Mouse (Mus musculus): ENCODE measurements around the gene Cldn1.

DNA sequence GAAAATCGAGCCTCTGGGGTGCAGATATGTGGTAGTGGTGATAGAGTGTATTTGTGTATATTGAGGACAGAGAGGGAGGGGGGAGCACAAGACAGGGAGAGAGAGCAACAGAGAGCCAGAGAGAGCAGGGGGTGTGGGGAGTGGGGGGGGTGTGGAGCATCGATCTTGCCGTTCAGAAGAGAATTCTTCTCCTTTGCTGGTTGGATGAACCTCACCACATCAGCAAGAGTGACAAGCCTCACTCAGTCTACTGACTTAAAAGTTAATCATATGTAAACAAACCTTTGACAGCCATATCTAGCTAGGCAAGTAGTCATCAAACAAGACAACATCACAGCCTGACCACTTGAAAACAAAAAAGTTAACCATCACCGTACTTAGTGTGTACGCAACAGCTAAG, 5.5 kb upstream of the Cldn1 start:
- TF ChIP-seq POLR2A (IDR thresholded peaks at IDR 0.05; ENCODE audit: control insufficient read depth, low read depth, low read length) (no peak), CTCF (IDR thresholded peaks at IDR 0.05; ENCODE audit: control insufficient read depth, insufficient read depth, insufficient replicate concordance, low read depth, low read length) (no peak)
